Mouse (Mus musculus): ENCODE measurements around the gene Robo3. TPM values are rescaled to one million over a fixed set of nuclear protein-coding genes. Genes with fewer than 3 reads are reported as not detected.
A peak's percentile ranks its signal among the peaks of the same experiment; 100 is the strongest.

Robo3 gene
- polyA plus RNA-seq, 1 experiment from 2014 or later: 20.5 TPM

DNA sequence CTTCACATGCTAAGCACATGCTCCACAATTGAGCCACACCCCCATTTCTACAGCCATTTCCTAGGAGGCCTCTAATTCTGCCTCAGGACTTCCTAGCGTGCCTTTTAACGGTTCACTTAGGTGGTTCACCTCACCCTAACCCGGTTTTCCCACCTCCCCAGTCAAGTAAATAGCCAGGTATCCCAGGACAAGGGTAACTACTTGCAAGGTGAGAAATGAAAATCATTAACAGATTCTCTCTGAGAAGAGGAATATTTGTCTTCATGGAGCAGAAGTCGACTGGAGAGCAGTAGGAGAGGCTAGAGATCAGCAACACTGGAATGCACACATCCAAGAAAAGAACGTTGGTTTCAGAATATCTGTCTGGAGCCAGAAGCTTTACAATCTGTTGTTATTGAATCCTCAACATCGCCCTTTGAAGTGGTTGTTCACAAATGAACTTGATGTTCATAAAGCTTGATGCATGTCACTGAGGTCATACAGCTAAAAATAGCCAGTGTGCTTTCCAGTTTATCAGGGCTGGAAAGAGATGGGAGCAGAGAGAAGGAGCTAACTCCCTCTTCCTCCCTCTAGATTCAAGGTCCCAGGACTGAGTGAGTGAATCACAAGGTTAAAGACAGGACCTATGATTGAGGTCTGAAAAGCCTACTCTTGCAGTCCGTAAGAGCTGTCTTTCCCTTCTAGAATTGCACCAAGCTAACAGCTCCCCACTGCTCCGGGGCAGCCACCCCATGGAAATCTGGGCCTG lies 23.2 kb downstream of the Robo3 start:
- ATAC-seq (ENCODE audit: low FRiP score): no peak
- Histone ChIP-seq H3K4me2 (replicated peaks) (no peak overlapping the region), H3K9me3 (ENCODE audit: control insufficient read depth, low read length) (no peaks in the 10 kb centered on the region), H3K9ac (no peak overlapping the region), H3K4me1 (replicated peaks; ENCODE audit: control insufficient read depth, insufficient read depth, low read length) (no peaks in the 10 kb centered on the region), H3K36me3 (replicated peaks; ENCODE audit: control insufficient read depth, insufficient read depth) (no peaks in the 10 kb centered on the region), H3K27me3 (ENCODE audit: control insufficient read depth, insufficient read depth, low read length) (no peaks in the 10 kb centered on the region), H3K4me3 (replicated peaks; ENCODE audit: low read length) (no peak overlapping the region), H3K27ac (no peak overlapping the region)
- WGBS: 77% methylated on average over 8 of the region's 8 CpGs
- DNase-seq (ENCODE audit: low spot score): no peak

DNA sequence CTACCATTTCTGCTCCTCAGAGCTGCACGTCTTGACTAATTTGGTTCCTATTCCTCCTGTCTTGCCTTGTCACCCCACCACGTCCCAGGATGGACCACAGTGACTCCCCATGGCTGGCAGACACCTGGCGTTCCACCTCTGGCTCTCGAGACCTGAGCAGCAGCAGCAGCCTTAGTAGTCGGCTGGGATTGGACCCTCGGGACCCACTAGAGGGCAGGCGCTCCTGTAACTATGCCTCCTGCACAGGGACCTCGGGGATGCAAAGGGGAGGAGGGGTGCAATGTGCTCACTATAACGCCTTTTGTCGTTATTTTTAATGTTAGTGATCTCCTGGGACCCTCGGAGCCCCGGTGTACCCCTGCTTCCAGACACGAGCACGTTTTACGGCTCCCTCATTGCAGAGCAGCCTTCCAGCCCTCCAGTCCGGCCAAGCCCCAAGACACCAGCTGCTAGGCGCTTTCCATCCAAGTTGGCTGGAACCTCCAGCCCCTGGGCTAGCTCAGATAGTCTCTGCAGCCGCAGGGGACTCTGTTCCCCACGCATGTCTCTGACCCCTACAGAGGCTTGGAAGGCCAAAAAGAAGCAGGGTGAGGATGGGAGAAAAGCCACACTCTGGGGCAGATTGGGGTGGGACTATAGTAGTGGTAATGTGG lies 25.1 kb downstream of the Robo3 start:
- Histone ChIP-seq H3K36me3 (replicated peaks; ENCODE audit: control insufficient read depth, insufficient read depth) (no peaks in the 10 kb centered on the region), H3K4me2 (replicated peaks) (peak overlapping the region; percentile 39), H3K4me1 (replicated peaks; ENCODE audit: control insufficient read depth, insufficient read depth, low read length) (no peaks in the 10 kb centered on the region), H3K4me3 (replicated peaks; ENCODE audit: low read length) (0 out of 2 replicates have a peak overlapping the region, but pooled peaks have one; percentile 7), H3K27me3 (ENCODE audit: control insufficient read depth, insufficient read depth, low read length) (no peaks in the 10 kb centered on the region), H3K9me3 (ENCODE audit: control insufficient read depth, low read length) (no peaks in the 10 kb centered on the region), H3K27ac (no peak overlapping the region), H3K9ac (no peak overlapping the region)
- WGBS: 7% methylated on average over 19 of the region's 19 CpGs
- peak; percentile 50 for DNase-seq (ENCODE audit: low spot score)
- peak; percentile 55 for ATAC-seq (ENCODE audit: low FRiP score)

DNA sequence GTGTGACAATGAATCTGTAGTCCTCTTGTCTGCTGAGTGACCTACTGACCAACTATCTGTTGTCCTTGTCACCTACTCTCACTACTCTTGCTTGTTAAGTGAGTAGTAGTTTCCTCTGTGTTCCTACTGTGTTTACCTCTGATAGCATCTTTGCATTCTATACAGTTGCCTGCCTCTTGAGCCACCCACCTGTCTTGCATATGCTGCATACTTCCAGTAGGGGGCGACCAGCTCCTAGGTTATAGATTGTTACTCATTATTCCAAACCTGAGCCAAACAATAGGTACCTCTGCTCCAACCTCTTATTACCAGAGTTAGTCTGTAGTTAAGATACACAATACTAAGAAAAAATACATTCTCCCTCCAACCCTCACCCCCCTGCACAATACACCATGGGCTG lies 26.7 kb downstream of the Robo3 start:
- Histone ChIP-seq H3K4me3 (replicated peaks; ENCODE audit: low read length) (no peak overlapping the region), H3K36me3 (replicated peaks; ENCODE audit: control insufficient read depth, insufficient read depth) (no peaks in the 10 kb centered on the region), H3K9ac (no peak overlapping the region), H3K27ac (no peak overlapping the region), H3K4me2 (replicated peaks) (no peak overlapping the region), H3K27me3 (ENCODE audit: control insufficient read depth, insufficient read depth, low read length) (no peaks in the 10 kb centered on the region), H3K4me1 (replicated peaks; ENCODE audit: control insufficient read depth, insufficient read depth, low read length) (no peaks in the 10 kb centered on the region), H3K9me3 (ENCODE audit: control insufficient read depth, low read length) (no peaks in the 10 kb centered on the region)
- WGBS: 0% methylated on average over 1 of the region's 1 CpGs
- DNase-seq (ENCODE audit: low spot score) (peak; percentile 56), ATAC-seq (ENCODE audit: low FRiP score) (peak; percentile 56; the same call in 1 of the 2 replicates)

DNA sequence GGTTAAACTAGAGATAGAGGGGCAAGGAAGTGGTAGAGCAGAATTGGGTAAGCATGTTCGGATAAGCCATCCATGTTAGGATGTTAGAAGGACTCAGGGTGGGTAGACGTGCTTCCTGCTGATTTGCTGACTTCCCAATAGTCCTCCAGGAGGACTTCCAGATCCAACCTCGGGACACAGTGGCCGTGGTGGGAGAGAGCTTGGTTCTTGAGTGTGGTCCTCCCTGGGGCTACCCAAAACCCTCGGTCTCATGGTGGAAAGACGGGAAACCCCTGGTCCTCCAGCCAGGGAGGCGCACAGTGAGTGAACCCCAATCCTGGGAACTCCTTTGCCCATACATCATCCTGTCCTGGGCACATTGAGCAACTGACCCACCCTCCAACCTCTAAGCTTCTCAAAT lies 30.0 kb downstream of the Robo3 start:
- WGBS: 90% methylated on average over 7 of the region's 7 CpGs
- H3K4me3 ChIP-seq (replicated peaks; ENCODE audit: low read length): no peak overlapping the region
- H3K9ac ChIP-seq: no peak overlapping the region
- no peak overlapping the region for H3K27ac ChIP-seq
- H3K36me3 ChIP-seq (replicated peaks; ENCODE audit: control insufficient read depth, insufficient read depth): no peaks in the 10 kb centered on the region
- H3K4me2 ChIP-seq (replicated peaks): no peak overlapping the region; the same call in 1 of the 2 replicates
- no peaks in the 10 kb centered on the region for H3K4me1 ChIP-seq (replicated peaks; ENCODE audit: control insufficient read depth, insufficient read depth, low read length)
- H3K9me3 ChIP-seq (ENCODE audit: control insufficient read depth, low read length): no peaks in the 10 kb centered on the region
- no peaks in the 10 kb centered on the region for H3K27me3 ChIP-seq (ENCODE audit: control insufficient read depth, insufficient read depth, low read length)
- no peak for ATAC-seq (ENCODE audit: low FRiP score)
- no peak for DNase-seq (ENCODE audit: low spot score)

DNA sequence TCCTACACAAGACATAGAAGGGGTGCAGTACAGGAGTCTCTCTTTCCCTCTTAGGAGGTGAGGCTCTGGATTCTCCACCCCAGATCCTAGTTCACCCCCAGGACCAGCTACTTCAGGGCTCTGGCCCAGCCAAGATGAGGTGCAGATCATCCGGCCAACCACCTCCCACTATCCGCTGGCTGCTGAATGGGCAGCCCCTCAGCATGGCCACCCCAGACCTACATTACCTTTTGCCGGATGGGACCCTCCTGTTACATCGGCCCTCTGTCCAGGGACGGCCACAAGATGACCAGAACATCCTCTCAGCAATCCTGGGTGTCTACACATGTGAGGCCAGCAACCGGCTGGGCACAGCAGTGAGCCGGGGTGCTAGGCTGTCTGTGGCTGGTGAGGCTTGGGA lies 30.5 kb downstream of the Robo3 start:
- Histone ChIP-seq H3K4me2 (replicated peaks) (no peak overlapping the region; the same call in 1 of the 2 replicates), H3K4me3 (replicated peaks; ENCODE audit: low read length) (peak overlapping the region; percentile 2; the same call in 1 of the 2 replicates), H3K27me3 (ENCODE audit: control insufficient read depth, insufficient read depth, low read length) (no peaks in the 10 kb centered on the region), H3K4me1 (replicated peaks; ENCODE audit: control insufficient read depth, insufficient read depth, low read length) (no peaks in the 10 kb centered on the region), H3K27ac (peak overlapping the region; percentile 39; the same call in 1 of the 2 replicates), H3K9ac (no peak overlapping the region), H3K9me3 (ENCODE audit: control insufficient read depth, low read length) (no peaks in the 10 kb centered on the region), H3K36me3 (replicated peaks; ENCODE audit: control insufficient read depth, insufficient read depth) (no peaks in the 10 kb centered on the region)
- no peak for ATAC-seq (ENCODE audit: low FRiP score)
- WGBS: 91% methylated on average over 7 of the region's 7 CpGs
- DNase-seq (ENCODE audit: low spot score): no peak

DNA sequence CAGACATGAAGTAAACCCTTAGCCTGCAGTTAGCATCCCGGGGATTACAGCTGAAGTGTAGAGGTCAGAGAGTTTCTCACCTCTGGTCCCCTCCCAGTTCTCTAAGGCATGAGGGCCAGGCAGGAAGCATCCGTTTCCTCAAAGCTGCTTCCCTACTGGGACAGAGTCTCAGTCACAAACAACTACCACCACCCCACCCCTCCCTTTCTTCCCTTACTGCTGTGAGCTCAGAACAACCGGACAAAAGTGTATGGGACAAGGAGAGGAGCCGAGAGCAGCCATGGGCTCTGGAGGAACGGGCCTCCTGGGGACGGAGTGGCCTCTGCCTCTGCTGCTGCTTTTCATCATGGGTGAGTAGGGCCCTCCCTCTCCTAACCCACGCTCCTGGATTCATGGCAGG lies 31.2 kb downstream of the Robo3 start, which contains the start of gene Robo4:
Gene Robo4 (plus strand): TSS at position 96 of the 400 bp plus-strand sequence.
- ATAC-seq (ENCODE audit: low FRiP score) (no peak), DNase-seq (ENCODE audit: low spot score) (no peak)
- Histone ChIP-seq H3K27ac (peak within 1 kb of the TSS; percentile 39; the same call in 1 of the 2 replicates), H3K9ac (no peak within 1 kb of the TSS), H3K4me3 (replicated peaks; ENCODE audit: low read length) (peak within 1 kb of the TSS; percentile 2; the same call in 1 of the 2 replicates), H3K9me3 (ENCODE audit: control insufficient read depth, low read length) (no peaks in the 10 kb centered on the region), H3K27me3 (ENCODE audit: control insufficient read depth, insufficient read depth, low read length) (no peaks in the 10 kb centered on the region), H3K4me1 (replicated peaks; ENCODE audit: control insufficient read depth, insufficient read depth, low read length) (no peaks in the 10 kb centered on the region), H3K4me2 (replicated peaks) (no peak within 1 kb of the TSS; the same call in 1 of the 2 replicates), H3K36me3 (replicated peaks; ENCODE audit: control insufficient read depth, insufficient read depth) (no peaks in the 10 kb centered on the region)
- WGBS: 20% methylated on average over 7 of the region's 7 CpGs

DNA sequence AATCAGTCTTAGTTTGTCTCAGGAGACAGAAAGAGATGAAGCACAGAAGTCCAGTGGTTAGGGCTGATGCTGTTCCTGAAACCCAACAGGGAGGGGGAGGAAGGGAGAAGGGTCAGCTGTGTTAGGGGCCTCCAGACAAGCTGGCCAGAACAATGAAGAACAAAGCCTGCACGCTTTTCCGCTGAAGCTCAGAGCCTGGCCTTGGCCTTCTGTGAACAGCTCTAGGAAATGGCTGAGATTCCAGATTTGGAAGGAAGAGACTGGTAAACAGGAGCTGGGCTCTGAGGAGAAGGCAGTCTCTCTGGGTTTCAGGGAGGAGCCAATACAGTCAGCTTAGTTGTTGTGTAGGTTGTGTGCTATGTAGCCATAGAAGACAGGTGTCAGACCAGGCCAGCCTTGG lies 32.5 kb downstream of the Robo3 start:
- no peak overlapping the region for H3K27ac ChIP-seq
- H3K9me3 ChIP-seq (ENCODE audit: control insufficient read depth, low read length): no peaks in the 10 kb centered on the region
- no peak overlapping the region for H3K9ac ChIP-seq
- H3K4me1 ChIP-seq (replicated peaks; ENCODE audit: control insufficient read depth, insufficient read depth, low read length): no peaks in the 10 kb centered on the region
- no peak overlapping the region for H3K4me2 ChIP-seq (replicated peaks)
- no peak for DNase-seq (ENCODE audit: low spot score)
- no peaks in the 10 kb centered on the region for H3K27me3 ChIP-seq (ENCODE audit: control insufficient read depth, insufficient read depth, low read length)
- 53% methylated on average over 2 of the region's 2 CpGs for WGBS
- ATAC-seq (ENCODE audit: low FRiP score): no peak
- no peaks in the 10 kb centered on the region for H3K36me3 ChIP-seq (replicated peaks; ENCODE audit: control insufficient read depth, insufficient read depth)
- H3K4me3 ChIP-seq (replicated peaks; ENCODE audit: low read length): no peak overlapping the region

DNA sequence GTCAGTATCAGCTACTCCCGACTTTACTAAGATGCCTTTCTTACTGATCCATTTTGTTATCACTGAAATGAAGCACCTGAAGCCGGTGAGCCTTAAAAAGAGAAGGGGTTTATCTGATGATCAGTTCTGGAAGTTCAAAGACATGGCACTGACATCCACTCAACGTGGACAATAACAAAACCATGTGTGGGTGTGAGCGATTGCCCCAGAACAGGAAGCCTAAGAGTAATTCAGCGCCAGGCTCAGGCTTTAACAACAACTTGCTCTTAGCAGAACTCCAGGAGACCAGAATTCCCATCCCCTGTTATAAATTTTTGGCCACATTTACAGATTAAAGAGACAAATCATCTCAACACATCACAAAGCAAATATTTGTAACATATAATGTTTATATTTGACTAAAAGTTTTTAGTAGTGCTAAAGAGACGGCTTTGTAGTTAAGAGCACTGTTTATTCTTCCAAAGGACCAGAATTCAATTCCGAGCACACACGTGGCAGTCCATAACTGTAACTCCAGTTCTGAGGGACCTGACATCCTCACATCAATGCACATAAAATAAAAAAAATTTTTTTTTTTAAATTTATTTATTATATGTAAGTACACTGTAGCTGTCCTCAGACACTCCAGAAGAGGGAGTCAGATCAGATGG lies 39.4 kb downstream of the Robo3 start:
- no peak for DNase-seq (ENCODE audit: low spot score)
- no peaks in the 10 kb centered on the region for H3K27me3 ChIP-seq (ENCODE audit: control insufficient read depth, insufficient read depth, low read length)
- no peak for ATAC-seq (ENCODE audit: low FRiP score)
- no peaks in the 10 kb centered on the region for H3K36me3 ChIP-seq (replicated peaks; ENCODE audit: control insufficient read depth, insufficient read depth)
- H3K4me2 ChIP-seq (replicated peaks): no peak overlapping the region
- no peaks in the 10 kb centered on the region for H3K4me1 ChIP-seq (replicated peaks; ENCODE audit: control insufficient read depth, insufficient read depth, low read length)
- H3K27ac ChIP-seq: no peak overlapping the region
- H3K4me3 ChIP-seq (replicated peaks; ENCODE audit: low read length): no peak overlapping the region
- no peaks in the 10 kb centered on the region for H3K9me3 ChIP-seq (ENCODE audit: control insufficient read depth, low read length)
- H3K9ac ChIP-seq: no peak overlapping the region
- 80% methylated on average over 8 of the region's 8 CpGs for WGBS

DNA sequence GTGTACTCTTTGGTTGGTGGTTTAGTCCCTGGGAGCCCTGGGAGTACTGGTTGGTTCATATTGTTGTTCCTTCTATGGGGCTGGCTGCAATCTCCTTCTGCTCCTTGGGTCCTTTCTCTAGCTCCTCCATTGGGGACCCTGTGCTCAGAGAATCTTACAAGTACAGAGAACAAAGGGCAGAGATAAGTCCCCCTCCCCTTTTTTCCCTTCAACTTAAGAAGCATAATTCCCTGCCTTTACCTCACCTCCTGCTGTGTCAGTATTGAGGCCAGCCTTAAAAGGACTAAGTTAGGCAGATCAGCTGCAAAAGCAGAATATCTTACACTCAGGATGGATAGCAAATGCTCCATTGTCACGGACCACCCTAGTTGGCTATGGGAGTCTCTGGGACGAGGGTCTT lies 41.0 kb downstream of the Robo3 start:
- Histone ChIP-seq H3K9ac (no peak overlapping the region), H3K4me1 (replicated peaks; ENCODE audit: control insufficient read depth, insufficient read depth, low read length) (no peaks in the 10 kb centered on the region), H3K27ac (no peak overlapping the region), H3K9me3 (ENCODE audit: control insufficient read depth, low read length) (no peaks in the 10 kb centered on the region), H3K36me3 (replicated peaks; ENCODE audit: control insufficient read depth, insufficient read depth) (no peaks in the 10 kb centered on the region), H3K4me3 (replicated peaks; ENCODE audit: low read length) (no peak overlapping the region), H3K27me3 (ENCODE audit: control insufficient read depth, insufficient read depth, low read length) (no peaks in the 10 kb centered on the region), H3K4me2 (replicated peaks) (no peak overlapping the region)
- WGBS: 69% methylated on average over 2 of the region's 2 CpGs
- ATAC-seq (ENCODE audit: low FRiP score): no peak
- DNase-seq (ENCODE audit: low spot score): no peak
